Mouse (Mus musculus) MEL (cell line): ENCODE results near the gene Fam222a. TPM values are rescaled to one million over a fixed set of nuclear protein-coding genes. Genes with fewer than 3 reads are reported as not detected.

Experiments used
- DNase-seq: peaks from one replicate; pipeline ENCODE4 v3.0.0; 2011; ENCODE audit warnings: low read depth, low spot score
- H3K27ac ChIP-seq: 2 replicates; pipeline ENCODE4 v1.5.1; 2012; ENCODE audit warnings: low read depth, mild to moderate bottlenecking, control low read depth, low read length, moderate library complexity; ENCODE audit not compliant: control insufficient read depth
- H3K27me3 ChIP-seq, 2 experiments: fragments of 150-350 bp in 1 of 2; sonication (generic) in 1 of 2; 2 replicates each; pipeline ENCODE4 v1.6.1; 2012; ENCODE audit warnings: low read length in 2 of 2, mild to moderate bottlenecking in 2 of 2, improper control_type of control experiment in 1 of 2, moderate library complexity in 1 of 2; ENCODE audit not compliant: insufficient read depth in 2 of 2, control insufficient read depth in 1 of 2
- H3K36me3 ChIP-seq, 2 experiments: 2 replicates each; pipeline ENCODE4 v1.6.1; 2012 to 2014; ENCODE audit warnings: low read length in 2 of 2, improper control_type of control experiment in 1 of 2, inconsistent platforms in 1 of 2, mild to moderate bottlenecking in 1 of 2; ENCODE audit not compliant: insufficient read depth in 2 of 2, control insufficient read depth in 1 of 2
- H3K4me1 ChIP-seq, 2 experiments: fragments of 150-350 bp in 1 of 2; sonication (generic) in 1 of 2; 2 replicates each; pipeline ENCODE4 v1.6.1; 2012; ENCODE audit warnings: low read length in 2 of 2, improper control_type of control experiment in 1 of 2, mild to moderate bottlenecking in 1 of 2; ENCODE audit not compliant: insufficient read depth in 2 of 2, control insufficient read depth in 1 of 2
- H3K4me3 ChIP-seq, 2 experiments: fragments of 150-350 bp in 1 of 2; sonication (generic) in 1 of 2; 2 replicates each; pipeline ENCODE4 v1.5.1; 2012; ENCODE audit warnings: low read depth in 2 of 2, low read length in 2 of 2, mild to moderate bottlenecking in 2 of 2, moderate library complexity in 2 of 2, control low read depth in 1 of 2, improper control_type of control experiment in 1 of 2; ENCODE audit not compliant: control insufficient read depth in 1 of 2, insufficient read depth in 1 of 2
- H3K79me2 ChIP-seq: 2 replicates; pipeline ENCODE4 v1.6.1; 2012; ENCODE audit warnings: mild to moderate bottlenecking, low read length, moderate library complexity; ENCODE audit not compliant: control insufficient read depth, poor library complexity, insufficient read depth
- H3K9ac ChIP-seq: 2 replicates; pipeline ENCODE4 v1.6.1; 2012; ENCODE audit warnings: low read depth, mild to moderate bottlenecking, control low read depth, low read length, moderate library complexity; ENCODE audit not compliant: control insufficient read depth, poor library complexity, severe bottlenecking
- H3K9me3 ChIP-seq: fragments of 150-350 bp; sonication (generic); replicated peaks from 2 replicates; pipeline ENCODE4 v1.6.1; 2012; ENCODE audit warnings: mild to moderate bottlenecking, low read length, improper control_type of control experiment, moderate library complexity; ENCODE audit not compliant: insufficient read depth
- CTCF ChIP-seq, 3 experiments: IDR thresholded peaks in 2 of 3; conservative IDR thresholded peaks in 1 of 3; 2 replicates each; pipeline ENCODE4 v1.5.1; 2011 to 2012; ENCODE audit warnings: low read length in 3 of 3, low read depth in 2 of 3, mild to moderate bottlenecking in 2 of 3, improper control_type of control experiment in 1 of 3, inconsistent platforms in 1 of 3, mixed read lengths in 1 of 3, moderate library complexity in 1 of 3; ENCODE audit not compliant: control insufficient read depth in 1 of 3, insufficient read depth in 1 of 3, poor library complexity in 1 of 3, severe bottlenecking in 1 of 3
- EP300 ChIP-seq, 2 experiments: IDR thresholded peaks; 2 replicates each; pipeline ENCODE4 v1.6.1; 2011; ENCODE audit warnings: improper control_type of control experiment in 2 of 2, low read length in 2 of 2, low read depth in 1 of 2, mild to moderate bottlenecking in 1 of 2
- MAX ChIP-seq: IDR thresholded peaks from 2 replicates; pipeline ENCODE4 v1.6.1; 2011; ENCODE audit warnings: low read length, improper control_type of control experiment
- MYB ChIP-seq: IDR thresholded peaks from 2 replicates; pipeline ENCODE4 v1.6.1; 2011; ENCODE audit warnings: mild to moderate bottlenecking, low read depth, low read length, improper control_type of control experiment
- NELFE ChIP-seq: IDR thresholded peaks from 2 replicates; pipeline ENCODE4 v1.6.1; 2011; ENCODE audit warnings: low read depth, low read length, improper control_type of control experiment
- POLR2A ChIP-seq, 2 experiments: IDR thresholded peaks; 2 replicates each; pipeline ENCODE4 v1.6.1; 2011 to 2012; ENCODE audit warnings: low read length in 2 of 2, mild to moderate bottlenecking in 2 of 2, control low read depth in 1 of 2, improper control_type of control experiment in 1 of 2, low read depth in 1 of 2, moderate library complexity in 1 of 2; ENCODE audit not compliant: control insufficient read depth in 1 of 2, insufficient read depth in 1 of 2, poor library complexity in 1 of 2
- RAD21 ChIP-seq: IDR thresholded peaks from 2 replicates; pipeline ENCODE4 v1.6.1; 2011; ENCODE audit warnings: mild to moderate bottlenecking, low read depth, low read length, improper control_type of control experiment
- SMC3 ChIP-seq: IDR thresholded peaks from 2 replicates; pipeline ENCODE4 v1.6.1; 2011; ENCODE audit warnings: low read depth, low read length, improper control_type of control experiment
- TBP ChIP-seq: IDR thresholded peaks from 2 replicates; pipeline ENCODE4 v1.8.0; 2011; ENCODE audit warnings: low read depth, low read length, improper control_type of control experiment
- USF1 ChIP-seq: IDR thresholded peaks from 2 replicates; pipeline ENCODE4 v1.6.1; 2014; ENCODE audit warnings: low read depth, mild to moderate bottlenecking, inconsistent platforms, low read length, improper control_type of control experiment, moderate library complexity
- ZC3H11A ChIP-seq: IDR thresholded peaks from 2 replicates; pipeline ENCODE4 v1.6.1; 2012; ENCODE audit warnings: low read depth, mild to moderate bottlenecking, inconsistent platforms, low read length, improper control_type of control experiment
- ZNF384 ChIP-seq: IDR thresholded peaks from 2 replicates; pipeline ENCODE4 v1.6.1; 2012; ENCODE audit warnings: low read depth, mild to moderate bottlenecking, inconsistent platforms, low read length, improper control_type of control experiment
- polyA plus RNA-seq, 2 experiments: library from polyadenylated mRNA; stranded (reverse) in 1 of 2; unstranded in 1 of 2; fragments of >175 nt in 1 of 2; fragments of >200 nt in 1 of 2; gene quantifications; 2 replicates each; pipeline versions ENCODE4 v1.2.1 to v1.2.4; 2012; ENCODE audit warnings: low replicate concordance in 2 of 2, low read depth in 1 of 2; ENCODE audit not compliant: insufficient read length in 2 of 2, insufficient read depth in 1 of 2, missing spikeins in 1 of 2
- total RNA-seq: library from RNA; depleted of rRNA; stranded (reverse); fragments of 300-350 nt; gene quantifications from 2 replicates; pipeline ENCODE4 v1.2.3, GENCODE M21; 2012

Fam222a gene
- total and polyA plus RNA-seq, 3 experiments: 0.27 to 0.70 TPM; not detected in 1

DNA sequence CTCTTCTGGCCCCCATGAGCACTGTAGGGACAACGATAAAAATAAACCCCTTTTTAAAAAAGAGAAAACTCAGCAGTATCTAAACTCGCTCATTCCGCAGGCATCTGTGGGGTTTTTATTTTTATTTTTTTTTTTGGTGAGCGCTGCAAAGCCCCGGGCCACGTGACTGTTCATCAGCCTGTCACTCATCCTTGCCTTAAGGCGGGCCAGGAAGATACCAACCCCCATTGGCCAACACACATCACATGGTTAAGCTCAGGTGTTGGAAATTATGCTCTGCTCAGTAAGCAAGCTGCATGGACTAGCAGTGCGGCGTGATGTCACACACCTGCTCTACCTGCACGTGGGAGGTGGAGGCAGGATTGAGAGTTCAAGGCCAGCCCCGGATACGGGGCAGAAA is 50.0 kb downstream of the Fam222a start:
- no peaks in the 10 kb centered on the region for H3K9me3 ChIP-seq
- H3K27me3 ChIP-seq: no peaks in the 10 kb centered on the region
- no peak overlapping the region for H3K4me3 ChIP-seq
- no peak overlapping the region for H3K27ac ChIP-seq
- H3K79me2 ChIP-seq: no peaks in the 10 kb centered on the region
- H3K36me3 ChIP-seq: no peaks in the 10 kb centered on the region
- no peak overlapping the region for H3K9ac ChIP-seq
- H3K4me1 ChIP-seq: no peaks in the 10 kb centered on the region
- no peak for DNase-seq
- TF ChIP-seq EP300 (IDR thresholded peaks at IDR 0.05; ENCODE audit: low read depth in 1 of 2, low read length in 2 of 2): no peak
- peak; percentile 59; the same call in 1 of the 2 replicates for TF ChIP-seq USF1
- TF ChIP-seq, all 39 proteins: peak for 1

DNA sequence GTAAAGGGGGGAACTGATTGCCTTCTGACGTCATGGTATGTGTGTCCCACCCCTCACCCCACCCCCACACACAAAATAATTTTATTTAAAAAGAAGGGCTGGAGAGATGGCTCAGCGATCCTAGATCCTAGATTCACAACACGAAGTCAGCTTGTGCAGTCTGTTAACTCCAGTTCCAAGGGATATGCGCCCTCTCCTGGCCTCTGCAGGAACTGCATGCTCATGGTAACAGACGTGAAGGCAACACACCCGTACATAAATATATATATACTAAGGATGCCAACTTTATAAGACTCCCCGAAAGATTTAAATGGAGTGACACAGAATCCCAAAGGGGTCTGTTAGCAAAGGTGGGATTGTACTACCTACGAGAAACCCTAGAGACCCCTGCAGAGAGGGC is 51.0 kb downstream of the Fam222a start:
- DNase-seq: peak; percentile 88
- H3K27ac ChIP-seq: no peak overlapping the region
- TF ChIP-seq POLR2A (IDR thresholded peaks at IDR 0.05; ENCODE audit: control insufficient read depth in 1 of 2, insufficient read depth in 1 of 2, low read depth in 1 of 2, low read length in 2 of 2, poor library complexity in 1 of 2) (no peak), ZNF384 (0 out of 2 replicates have a peak, but pooled peaks have one; percentile 23), RAD21 (peak; percentile 53), ZC3H11A (peak; percentile 52), MYB (no peak), SMC3 (peak; percentile 76), NELFE (no peak), TBP (no peak), CTCF (IDR thresholded peaks at IDR 0.05 in 2 of 3, conservative IDR thresholded peaks at IDR 0.05 in 1 of 3; ENCODE audit: control insufficient read depth in 1 of 3, insufficient read depth in 1 of 3, low read depth in 2 of 3, low read length in 3 of 3, poor library complexity in 1 of 3, severe bottlenecking in 1 of 3) (peak; percentile 89 to 92 (median 92))

DNA sequence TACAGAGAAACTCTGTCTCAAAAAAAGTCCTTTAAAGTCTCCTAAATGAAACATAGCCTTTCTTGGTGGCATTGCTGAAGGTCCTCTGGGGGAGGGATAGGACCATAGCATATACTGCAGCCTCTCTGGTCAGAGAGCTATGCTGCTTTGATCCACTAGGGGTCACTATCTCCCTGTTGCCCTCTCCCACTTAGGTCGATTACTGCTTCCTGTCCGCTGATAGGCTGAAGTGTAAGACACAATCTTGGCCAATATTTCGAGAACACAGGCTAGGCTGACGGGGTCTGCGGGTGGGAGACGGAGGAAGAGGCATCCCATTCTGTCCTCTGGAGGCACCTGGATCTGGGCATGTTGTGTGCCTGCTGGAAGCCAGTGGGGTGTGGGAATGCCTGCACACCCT is 52.5 kb downstream of the Fam222a start:
- no peaks in the 10 kb centered on the region for H3K9me3 ChIP-seq
- peak; percentile 29; the same call in 1 of the 2 replicates for TF ChIP-seq SMC3
- peak; percentile 68 to 97 (median 85) for TF ChIP-seq CTCF (IDR thresholded peaks at IDR 0.05 in 2 of 3, conservative IDR thresholded peaks at IDR 0.05 in 1 of 3; ENCODE audit: control insufficient read depth in 1 of 3, insufficient read depth in 1 of 3, low read depth in 2 of 3, low read length in 3 of 3, poor library complexity in 1 of 3, severe bottlenecking in 1 of 3)
- TF ChIP-seq RAD21: peak; percentile 50
- TF ChIP-seq MAX: no peak
- H3K27me3 ChIP-seq: no peaks in the 10 kb centered on the region
- H3K4me3 ChIP-seq: no peak overlapping the region
- no peaks in the 10 kb centered on the region for H3K79me2 ChIP-seq
- DNase-seq: peak; percentile 72
- no peaks in the 10 kb centered on the region for H3K36me3 ChIP-seq
- no peak overlapping the region for H3K9ac ChIP-seq
- H3K4me1 ChIP-seq: no peaks in the 10 kb centered on the region
- no peak overlapping the region for H3K27ac ChIP-seq

More for the DNA sequence above, 51.0 kb downstream of the Fam222a start:
- Histone ChIP-seq H3K4me3 (no peak overlapping the region), H3K27me3 (no peaks in the 10 kb centered on the region), H3K9ac (no peak overlapping the region), H3K36me3 (no peaks in the 10 kb centered on the region), H3K9me3 (no peaks in the 10 kb centered on the region), H3K79me2 (no peaks in the 10 kb centered on the region), H3K4me1 (no peaks in the 10 kb centered on the region)
